8 mouse cellular contexts compared by ENCODE assay signal in the genomic region with DNA sequence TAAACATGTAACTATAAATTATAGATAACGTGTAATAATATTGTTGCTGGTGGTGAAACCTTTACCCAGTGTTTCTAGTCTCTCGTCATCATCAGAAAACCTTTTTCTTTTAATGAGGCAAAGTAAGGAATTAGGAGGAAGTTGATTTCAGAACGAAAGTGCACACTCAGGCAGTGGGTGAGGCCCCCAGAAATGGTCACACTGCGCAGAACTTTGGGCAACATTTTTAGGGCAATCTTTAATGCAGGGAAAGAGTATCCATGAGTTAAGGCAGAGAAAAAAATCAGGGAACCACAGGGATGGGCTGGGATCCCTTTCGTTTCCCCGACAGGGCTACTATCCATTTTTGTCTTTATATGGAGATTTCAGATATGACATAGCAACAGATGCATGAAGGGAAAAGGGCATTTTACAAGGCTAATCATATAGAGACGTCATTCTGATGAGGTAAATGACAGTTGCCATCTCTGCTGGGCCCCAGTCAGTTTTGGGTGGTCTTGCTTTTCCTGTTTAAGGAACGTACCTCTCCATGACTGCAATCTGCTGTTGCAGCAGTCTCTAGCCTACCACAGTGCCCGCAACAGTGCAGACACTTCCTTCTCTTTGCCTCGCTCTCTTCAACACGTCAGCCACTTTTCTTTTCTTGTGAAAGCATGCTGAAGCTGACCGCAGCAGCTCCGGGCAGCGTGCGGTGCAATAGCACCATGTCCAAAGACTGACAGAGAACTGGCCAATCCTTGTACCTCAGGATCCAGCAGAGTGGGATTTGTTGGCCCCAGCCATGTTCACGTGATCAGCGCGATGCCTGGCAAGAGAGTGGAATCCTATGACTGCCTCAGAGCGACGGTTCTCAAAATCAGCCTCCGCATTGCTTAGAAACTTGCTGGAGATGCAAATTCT. TPM values are rescaled to one million over a fixed set of nuclear protein-coding genes. Genes with fewer than 3 reads are reported as not detected.
DNase-seq lines count a peak whose midpoint lies in the region; ATAC-seq lines count a peak whose summit lies in the region.

No protein-coding gene starts in this region.

- H3K9me3 ChIP-seq in forebrain, embryonic 14.5 days (replicated peaks; ENCODE audit: control insufficient read depth, low read length), result no peaks in the 10 kb centered on the region
- no peaks in the 10 kb centered on the region for H3K9me3 ChIP-seq in forebrain, embryonic 12.5 days
- H3K9me3 ChIP-seq in limb, embryonic 12.5 days, result no peaks in the 10 kb centered on the region
- no peaks in the 10 kb centered on the region for H3K9me3 ChIP-seq in midbrain, embryonic 13.5 days
- H3K9me3 ChIP-seq in stomach, embryonic 16.5 days (replicated peaks; ENCODE audit: control insufficient read depth, low read length), result no peaks in the 10 kb centered on the region

- ATAC-seq in forebrain, embryonic 14.5 days, result no peak
- ATAC-seq in forebrain, embryonic 12.5 days (ENCODE audit: low FRiP score), result no peak
- peak; percentile 64 for ATAC-seq in inflammation-experienced regulatory T-cells, adult 6 months
- ATAC-seq in limb, embryonic 12.5 days (ENCODE audit: insufficient number of reproducible peaks, insufficient read depth, low FRiP score, low TSS enrichment, low read depth), result no peak
- ATAC-seq in midbrain, embryonic 13.5 days, result no peak
- ATAC-seq in stomach, embryonic 16.5 days (ENCODE audit: insufficient read depth, low FRiP score), result peak; percentile 33

- 60% methylated on average over 21 of the region's 21 CpGs for WGBS in forebrain, embryonic 14.5 days
- 66% methylated on average over 21 of the region's 21 CpGs for WGBS in forebrain, embryonic 12.5 days
- WGBS in limb, embryonic 12.5 days, result 63% methylated on average over 21 of the region's 21 CpGs
- WGBS in midbrain, embryonic 13.5 days, result 65% methylated on average over 21 of the region's 21 CpGs
- 57% methylated on average over 21 of the region's 21 CpGs for WGBS in stomach, embryonic 16.5 days

- no peaks in the 10 kb centered on the region for H3K27me3 ChIP-seq in forebrain, embryonic 14.5 days (replicated peaks; ENCODE audit: control insufficient read depth, insufficient read depth, low read length)
- H3K27me3 ChIP-seq in forebrain, embryonic 12.5 days, result no peaks in the 10 kb centered on the region
- H3K27me3 ChIP-seq in limb, embryonic 12.5 days, result no peaks in the 10 kb centered on the region; the same call in 1 of the 2 replicates
- no peaks in the 10 kb centered on the region for H3K27me3 ChIP-seq in midbrain, embryonic 13.5 days
- H3K27me3 ChIP-seq in stomach, embryonic 16.5 days (ENCODE audit: control insufficient read depth, insufficient read depth, low read length), result no peaks in the 10 kb centered on the region

- H3K4me3 ChIP-seq in forebrain, embryonic 14.5 days (ENCODE audit: low read depth, low read length), result no peak overlapping the region
- H3K4me3 ChIP-seq in forebrain, embryonic 12.5 days (replicated peaks), result no peak overlapping the region
- H3K4me3 ChIP-seq in limb, embryonic 12.5 days (replicated peaks), result 0 out of 2 replicates have a peak overlapping the region, but pooled peaks have one; percentile 2
- no peak overlapping the region for H3K4me3 ChIP-seq in midbrain, embryonic 13.5 days (replicated peaks)
- H3K4me3 ChIP-seq in stomach, embryonic 16.5 days (replicated peaks; ENCODE audit: low read length), result peak overlapping the region; percentile 25

- no peak overlapping the region for H3K9ac ChIP-seq in forebrain, embryonic 14.5 days (ENCODE audit: low read length)
- H3K9ac ChIP-seq in forebrain, embryonic 12.5 days, result no peak overlapping the region
- no peak overlapping the region for H3K9ac ChIP-seq in limb, embryonic 12.5 days (replicated peaks)
- no peak overlapping the region for H3K9ac ChIP-seq in midbrain, embryonic 13.5 days (replicated peaks)
- no peak overlapping the region for H3K9ac ChIP-seq in stomach, embryonic 16.5 days (ENCODE audit: low read length)

- no peak overlapping the region for H3K27ac ChIP-seq in forebrain, embryonic 14.5 days (ENCODE audit: low read depth, low read length)
- H3K27ac ChIP-seq in forebrain, embryonic 12.5 days, result no peak overlapping the region
- H3K27ac ChIP-seq in limb, embryonic 12.5 days, result no peak overlapping the region
- H3K27ac ChIP-seq in midbrain, embryonic 13.5 days, result no peak overlapping the region
- no peak overlapping the region for H3K27ac ChIP-seq in stomach, embryonic 16.5 days (ENCODE audit: low read length)

- H3K4me2 ChIP-seq in forebrain, embryonic 14.5 days (ENCODE audit: low read length), result 0 out of 2 replicates have a peak overlapping the region, but pooled peaks have one; percentile 14
- no peak overlapping the region for H3K4me2 ChIP-seq in forebrain, embryonic 12.5 days
- peak overlapping the region; percentile 32 for H3K4me2 ChIP-seq in limb, embryonic 12.5 days
- peak overlapping the region; percentile 26; the same call in 1 of the 2 replicates for H3K4me2 ChIP-seq in midbrain, embryonic 13.5 days (replicated peaks)
- peak overlapping the region; percentile 29 for H3K4me2 ChIP-seq in stomach, embryonic 16.5 days (ENCODE audit: low read depth, low read length)

- H3K36me3 ChIP-seq in forebrain, embryonic 14.5 days (ENCODE audit: control insufficient read depth, insufficient read depth, low read length), result no peaks in the 10 kb centered on the region
- H3K36me3 ChIP-seq in forebrain, embryonic 12.5 days (replicated peaks), result no peaks in the 10 kb centered on the region
- H3K36me3 ChIP-seq in limb, embryonic 12.5 days, result no peaks in the 10 kb centered on the region
- no peaks in the 10 kb centered on the region for H3K36me3 ChIP-seq in midbrain, embryonic 13.5 days
- no peaks in the 10 kb centered on the region for H3K36me3 ChIP-seq in stomach, embryonic 16.5 days (ENCODE audit: control insufficient read depth, insufficient read depth, low read length)

- no peaks in the 10 kb centered on the region for H3K4me1 ChIP-seq in forebrain, embryonic 14.5 days (ENCODE audit: control insufficient read depth, insufficient read depth, low read length)
- H3K4me1 ChIP-seq in forebrain, embryonic 12.5 days, result no peaks in the 10 kb centered on the region
- no peaks in the 10 kb centered on the region for H3K4me1 ChIP-seq in limb, embryonic 12.5 days (replicated peaks)
- no peaks in the 10 kb centered on the region for H3K4me1 ChIP-seq in midbrain, embryonic 13.5 days (replicated peaks)
- no peaks in the 10 kb centered on the region for H3K4me1 ChIP-seq in stomach, embryonic 16.5 days (ENCODE audit: control insufficient read depth, insufficient read depth, low read length)

- DNase-seq in forebrain, embryonic 14.5 days (ENCODE audit: low spot score), result peak; percentile 2
- DNase-seq in adrenal gland, postnatal 36 days, result peak; percentile 37 to 45
- DNase-seq in gastrocnemius, postnatal 10 days, result peak; percentile 17

RNA-seq across cellular contexts. Expression of gene Fcgr4, which starts 20.7 kb away (rescaled TPM):
- 0.41 and 0.50 TPM in 2 replicates for polyA plus RNA-seq in forebrain, embryonic 14.5 days (2014; fragmentation: Nextera tagmentation; extraction: Ambion mirVana)
- 0.26 and 0.31 TPM in 2 replicates for polyA plus RNA-seq in forebrain, embryonic 12.5 days (2016; fragmentation: Nextera tagmentation; extraction: Ambion mirVana)
- 1 to 10 TPM; 2.6 to 7.6 TPM for total RNA-seq in adrenal gland, postnatal 36 days (2021)
- under 1 TPM; 0.19 to 0.41 TPM for total RNA-seq in gastrocnemius, postnatal 10 days (2021)
- polyA plus RNA-seq in inflammation-experienced regulatory T-cells, adult 6 months (2017; shearing (Covaris generic)), result not detected
- polyA plus RNA-seq in limb, embryonic 12.5 days (2016; fragmentation: Nextera tagmentation; extraction: Ambion mirVana), result 0.17 and 0.21 TPM in 2 replicates
- 0.15 TPM in 1 of 2 replicates, not detected in the other for polyA plus RNA-seq in midbrain, embryonic 13.5 days (2015; fragmentation: Nextera tagmentation; extraction: Ambion mirVana)
- polyA plus RNA-seq in stomach, embryonic 16.5 days (2015; fragmentation: Nextera tagmentation; extraction: Ambion mirVana), result 0.90 and 1.5 TPM in 2 replicates

RNA-seq across cellular contexts. Expression of gene Fcgr2b, which starts 21.7 kb away (rescaled TPM):
- polyA plus RNA-seq in forebrain, embryonic 14.5 days (2014; fragmentation: Nextera tagmentation; extraction: Ambion mirVana), result 0.52 and 1.5 TPM in 2 replicates
- polyA plus RNA-seq in forebrain, embryonic 12.5 days (2016; fragmentation: Nextera tagmentation; extraction: Ambion mirVana), result 0.24 TPM in 1 of 2 replicates, not detected in the other
- total RNA-seq in adrenal gland, postnatal 36 days (2021), result 1 to 10 TPM; 3.3 to 8.5 TPM
- total RNA-seq in gastrocnemius, postnatal 10 days (2021), result 1 to 10 TPM; 6.2 to 6.9 TPM
- 1 to 10 TPM in 2 of 3 experiments, under 1 TPM in 1; 0.70 to 1.4 (median 1.2) TPM for polyA plus RNA-seq in inflammation-experienced regulatory T-cells, adult 6 months (2017; shearing (Covaris generic))
- polyA plus RNA-seq in limb, embryonic 12.5 days (2016; fragmentation: Nextera tagmentation; extraction: Ambion mirVana), result 0.33 and 0.34 TPM in 2 replicates
- 0.37 and 0.57 TPM in 2 replicates for polyA plus RNA-seq in midbrain, embryonic 13.5 days (2015; fragmentation: Nextera tagmentation; extraction: Ambion mirVana)
- 3.4 TPM in 2 replicates for polyA plus RNA-seq in stomach, embryonic 16.5 days (2015; fragmentation: Nextera tagmentation; extraction: Ambion mirVana)

Comparison
In these comparisons a context has a peak if more than half of its experiments do, and no peak if none do; other contexts are left out.
1. ATAC-seq: peak in inflammation-experienced regulatory T-cells, adult 6 months (single experiment) and stomach, embryonic 16.5 days (single experiment); none in forebrain, embryonic 14.5 days (single experiment), forebrain, embryonic 12.5 days (single experiment), limb, embryonic 12.5 days (single experiment) and midbrain, embryonic 13.5 days (single experiment).
2. H3K4me3 ChIP-seq: peak in limb, embryonic 12.5 days (single experiment) and stomach, embryonic 16.5 days (single experiment); none in forebrain, embryonic 14.5 days (single experiment), forebrain, embryonic 12.5 days (single experiment) and midbrain, embryonic 13.5 days (single experiment).
3. Peak in every context shown above with its lines, with median percentiles within 50 percentile points of each other: DNase-seq.